Mouse (Mus musculus): ENCODE results near the gene Lcat. TPM values are rescaled to one million over a fixed set of nuclear protein-coding genes. Genes with fewer than 3 reads are reported as not detected.
"Not testable (repeated sequence)": the region's sequence is repeated elsewhere in the genome, so short reads cannot be mapped to it uniquely, and the experiment has no call there.

Lcat gene
- 1.6 and 2.8 TPM in 2 replicates for polyA plus RNA-seq (2015; fragmentation: Nextera tagmentation; extraction: Ambion mirVana)

DNA sequence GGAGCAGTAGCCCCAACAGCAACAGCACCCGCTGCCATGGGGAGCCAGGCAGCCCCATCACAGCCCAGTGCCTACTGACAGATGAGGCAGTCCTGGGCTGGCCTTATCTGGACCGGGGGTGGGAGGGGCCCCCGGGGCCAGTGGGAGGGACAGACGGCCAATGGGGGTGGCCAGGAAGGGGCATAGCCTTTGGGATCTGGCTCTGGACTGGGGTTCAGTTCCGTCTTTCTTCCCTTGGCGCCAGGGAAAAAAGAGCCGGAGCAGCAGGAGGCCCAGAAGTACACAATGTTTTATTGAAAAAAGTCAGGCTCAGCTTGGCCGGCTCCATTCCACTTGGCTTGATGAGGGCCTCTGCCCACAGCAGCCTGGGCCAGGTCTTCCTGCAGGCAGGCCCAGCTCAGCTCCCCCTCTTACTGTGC lies at the start of gene Lcat:
TSS of gene Lcat (minus strand) at position 62 of the 419 bp plus-strand sequence.
- 72% methylated on average over 8 of the region's 8 CpGs for WGBS
- H3K36me3 ChIP-seq (ENCODE audit: control insufficient read depth, insufficient read depth, low read length) = peaks cover 46% of the 10 kb centered on the region
- no peaks in the 10 kb centered on the region for H3K9me3 ChIP-seq (ENCODE audit: control insufficient read depth, low read length)
- H3K27ac ChIP-seq (ENCODE audit: low read length) = no peak within 1 kb of the TSS
- H3K4me2 ChIP-seq (ENCODE audit: low read depth, low read length) = no peak within 1 kb of the TSS
- ATAC-seq (ENCODE audit: low read depth) = no peak; the same call in 1 of the 2 replicates
- H3K4me1 ChIP-seq (replicated peaks; ENCODE audit: control insufficient read depth, insufficient read depth, low read length) = 0 out of 2 replicates have a peak, but pooled peaks cover 2% of the 10 kb centered on the region
- no peak within 1 kb of the TSS for H3K4me3 ChIP-seq (ENCODE audit: low read length)
- H3K27me3 ChIP-seq (ENCODE audit: control insufficient read depth, insufficient read depth, low read depth, low read length) = no peaks in the 10 kb centered on the region
- H3K9ac ChIP-seq (ENCODE audit: low read length) = no peak within 1 kb of the TSS

DNA sequence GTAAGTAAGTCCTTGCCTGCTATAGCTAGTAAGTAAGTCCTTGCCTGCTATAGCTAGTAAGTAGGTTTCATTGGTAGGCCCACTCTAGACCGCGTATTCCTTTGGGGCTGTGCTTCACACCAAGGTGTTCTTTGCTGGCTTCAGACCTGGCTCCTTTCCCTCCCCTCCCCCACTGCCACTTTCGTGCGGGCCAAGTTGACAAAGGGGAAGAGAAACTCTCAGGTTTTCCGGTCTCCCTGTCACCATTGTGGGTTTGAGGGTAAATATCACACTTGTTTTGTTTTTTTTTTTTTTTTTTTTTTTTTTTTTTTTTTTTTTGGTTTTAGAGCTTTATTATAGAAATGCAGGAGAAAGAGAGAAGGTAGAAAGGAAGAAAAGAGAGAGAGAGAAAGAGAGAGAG lies 49.3 kb upstream of the Lcat start:
- 50% methylated on average over 5 of the region's 5 CpGs for WGBS
- no peaks in the 10 kb centered on the region for H3K27me3 ChIP-seq (ENCODE audit: control insufficient read depth, insufficient read depth, low read depth, low read length)
- H3K4me2 ChIP-seq (ENCODE audit: low read depth, low read length) = no peak overlapping the region
- no peak for ATAC-seq (ENCODE audit: low read depth)
- H3K9ac ChIP-seq (ENCODE audit: low read length) = no peak overlapping the region
- H3K9me3 ChIP-seq (ENCODE audit: control insufficient read depth, low read length) = no peaks in the 10 kb centered on the region
- 0 out of 2 replicates have a peak, but pooled peaks cover 6% of the 10 kb centered on the region for H3K4me1 ChIP-seq (replicated peaks; ENCODE audit: control insufficient read depth, insufficient read depth, low read length)
- H3K27ac ChIP-seq (ENCODE audit: low read length) = no peak overlapping the region
- H3K36me3 ChIP-seq (ENCODE audit: control insufficient read depth, insufficient read depth, low read length) = no peaks in the 10 kb centered on the region
- H3K4me3 ChIP-seq (ENCODE audit: low read length) = no peak overlapping the region

DNA sequence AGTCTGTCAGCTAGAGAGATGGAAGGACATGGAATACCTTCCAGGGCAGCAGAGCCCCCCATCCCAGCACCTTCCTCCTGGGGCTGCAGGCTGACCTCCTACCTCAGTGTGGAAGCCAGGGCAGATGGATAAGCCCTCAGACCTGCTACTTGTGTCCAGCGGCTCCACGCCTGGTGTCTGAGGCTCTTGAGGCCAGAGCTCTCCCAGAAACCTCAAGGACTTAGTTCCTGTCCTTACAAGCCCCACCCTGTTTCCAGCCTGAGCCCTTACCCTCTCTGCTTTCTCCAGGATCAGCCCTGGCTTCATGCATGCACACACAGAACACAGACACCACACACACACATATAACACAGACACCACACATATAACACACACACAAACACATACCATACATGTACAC lies 48.4 kb upstream of the Lcat start:
- peak overlapping the region; percentile 38 for H3K4me2 ChIP-seq (ENCODE audit: low read depth, low read length)
- peak overlapping the region; percentile 45 for H3K9ac ChIP-seq (ENCODE audit: low read length)
- 0 out of 2 replicates have a peak overlapping the region, but pooled peaks have one; percentile 5 for H3K4me3 ChIP-seq (ENCODE audit: low read length)
- H3K9me3 ChIP-seq (ENCODE audit: control insufficient read depth, low read length) = no peaks in the 10 kb centered on the region
- no peaks in the 10 kb centered on the region for H3K36me3 ChIP-seq (ENCODE audit: control insufficient read depth, insufficient read depth, low read length)
- no peaks in the 10 kb centered on the region for H3K27me3 ChIP-seq (ENCODE audit: control insufficient read depth, insufficient read depth, low read depth, low read length)
- 68% methylated on average over 2 of the region's 2 CpGs for WGBS
- ATAC-seq (ENCODE audit: low read depth) = peak; percentile 44
- H3K27ac ChIP-seq (ENCODE audit: low read length) = peak overlapping the region; percentile 17; the same call in 1 of the 2 replicates
- 0 out of 2 replicates have a peak, but pooled peaks cover 6% of the 10 kb centered on the region for H3K4me1 ChIP-seq (replicated peaks; ENCODE audit: control insufficient read depth, insufficient read depth, low read length)

- peak; percentile 89 for ATAC-seq (ENCODE audit: low read depth)
These were observed 47.7 kb upstream of the Lcat start, which contains the start of gene Dus2 for GRCm38 (mm10) chr8:105990856-105991387. Dus2 (plus strand) TSS chr8:105991337.

GRCm38 (mm10) chr8:105988546-105988945 lies 45.4 kb upstream of the Lcat start:
- H3K4me3 ChIP-seq (ENCODE audit: low read length) = no peak overlapping the region
- no peaks in the 10 kb centered on the region for H3K9me3 ChIP-seq (ENCODE audit: control insufficient read depth, low read length)
- no peaks in the 10 kb centered on the region for H3K27me3 ChIP-seq (ENCODE audit: control insufficient read depth, insufficient read depth, low read depth, low read length)
- no peak overlapping the region for H3K27ac ChIP-seq (ENCODE audit: low read length)
- ATAC-seq (ENCODE audit: low read depth) = no peak
- H3K36me3 ChIP-seq (ENCODE audit: control insufficient read depth, insufficient read depth, low read length) = no peaks in the 10 kb centered on the region
- no peak overlapping the region for H3K9ac ChIP-seq (ENCODE audit: low read length)
- 83% methylated on average over 11 of the region's 11 CpGs for WGBS
- H3K4me1 ChIP-seq (replicated peaks; ENCODE audit: control insufficient read depth, insufficient read depth, low read length) = 0 out of 2 replicates have a peak, but pooled peaks cover 6% of the 10 kb centered on the region
- no peak overlapping the region for H3K4me2 ChIP-seq (ENCODE audit: low read depth, low read length)

More at GRCm38 (mm10) chr8:105990856-105991387, 47.7 kb upstream of the Lcat start, which contains the start of gene Dus2:
- H3K9ac ChIP-seq (ENCODE audit: low read length) = peak within 1 kb of the TSS; percentile 50
- 0 out of 2 replicates have a peak within 1 kb of the TSS, but pooled peaks have one; percentile 5 for H3K4me3 ChIP-seq (ENCODE audit: low read length)
- H3K4me1 ChIP-seq (replicated peaks; ENCODE audit: control insufficient read depth, insufficient read depth, low read length) = 0 out of 2 replicates have a peak, but pooled peaks cover 6% of the 10 kb centered on the region
- peak within 1 kb of the TSS; percentile 38 for H3K4me2 ChIP-seq (ENCODE audit: low read depth, low read length)
- WGBS = 7% methylated on average over 15 of the region's 15 CpGs
- no peaks in the 10 kb centered on the region for H3K27me3 ChIP-seq (ENCODE audit: control insufficient read depth, insufficient read depth, low read depth, low read length)
- no peaks in the 10 kb centered on the region for H3K9me3 ChIP-seq (ENCODE audit: control insufficient read depth, low read length)
- no peaks in the 10 kb centered on the region for H3K36me3 ChIP-seq (ENCODE audit: control insufficient read depth, insufficient read depth, low read length)
- H3K27ac ChIP-seq (ENCODE audit: low read length) = peak within 1 kb of the TSS; percentile 17; the same call in 1 of the 2 replicates

GRCm38 (mm10) chr8:105983406-105983805 lies 40.2 kb upstream of the Lcat start:
- not testable (repeated sequence) for H3K9ac ChIP-seq (ENCODE audit: low read length); H3K4me1 ChIP-seq (replicated peaks; ENCODE audit: control insufficient read depth, insufficient read depth, low read length); H3K9me3 ChIP-seq (ENCODE audit: control insufficient read depth, low read length); H3K4me3 ChIP-seq (ENCODE audit: low read length); H3K27me3 ChIP-seq (ENCODE audit: control insufficient read depth, insufficient read depth, low read depth, low read length); H3K27ac ChIP-seq (ENCODE audit: low read length); ATAC-seq (ENCODE audit: low read depth); H3K36me3 ChIP-seq (ENCODE audit: control insufficient read depth, insufficient read depth, low read length); H3K4me2 ChIP-seq (ENCODE audit: low read depth, low read length)
- 70% methylated on average over 9 of the region's 11 CpGs for WGBS

GRCm38 (mm10) chr8:105981146-105981545 lies 38.0 kb upstream of the Lcat start:
- H3K36me3 ChIP-seq (ENCODE audit: control insufficient read depth, insufficient read depth, low read length) = no peaks in the 10 kb centered on the region
- H3K4me3 ChIP-seq (ENCODE audit: low read length) = no peak overlapping the region
- H3K9ac ChIP-seq (ENCODE audit: low read length) = no peak overlapping the region
- H3K27me3 ChIP-seq (ENCODE audit: control insufficient read depth, insufficient read depth, low read depth, low read length) = no peaks in the 10 kb centered on the region
- no peaks in the 10 kb centered on the region for H3K4me1 ChIP-seq (replicated peaks; ENCODE audit: control insufficient read depth, insufficient read depth, low read length)
- H3K9me3 ChIP-seq (ENCODE audit: control insufficient read depth, low read length) = no peaks in the 10 kb centered on the region
- no peak for ATAC-seq (ENCODE audit: low read depth)
- 81% methylated on average over 1 of the region's 1 CpGs for WGBS
- no peak overlapping the region for H3K27ac ChIP-seq (ENCODE audit: low read length)
- H3K4me2 ChIP-seq (ENCODE audit: low read depth, low read length) = no peak overlapping the region

GRCm38 (mm10) chr8:105979325-105979724 lies 36.1 kb upstream of the Lcat start, which contains the start of gene Dpep3:
Dpep3 (minus strand) TSS chr8:105979429.
- WGBS = 90% methylated on average over 15 of the region's 15 CpGs

GRCm38 (mm10) chr8:105975363-105975762 lies 32.2 kb upstream of the Lcat start:
- Histone ChIP-seq H3K4me2 (ENCODE audit: low read depth, low read length) (no peak overlapping the region), H3K9ac (ENCODE audit: low read length) (no peak overlapping the region), H3K27ac (ENCODE audit: low read length) (no peak overlapping the region), H3K4me3 (ENCODE audit: low read length) (no peak overlapping the region), H3K4me1 (replicated peaks; ENCODE audit: control insufficient read depth, insufficient read depth, low read length) (no peaks in the 10 kb centered on the region), H3K36me3 (ENCODE audit: control insufficient read depth, insufficient read depth, low read length) (no peaks in the 10 kb centered on the region), H3K27me3 (ENCODE audit: control insufficient read depth, insufficient read depth, low read depth, low read length) (no peaks in the 10 kb centered on the region), H3K9me3 (ENCODE audit: control insufficient read depth, low read length) (no peaks in the 10 kb centered on the region)
- ATAC-seq (ENCODE audit: low read depth) = no peak
- WGBS = 65% methylated on average over 7 of the region's 7 CpGs

More at GRCm38 (mm10) chr8:105979325-105979724, 36.1 kb upstream of the Lcat start, which contains the start of gene Dpep3:
- H3K27ac ChIP-seq (ENCODE audit: low read length) = no peak within 1 kb of the TSS
- H3K4me3 ChIP-seq (ENCODE audit: low read length) = no peak within 1 kb of the TSS
- H3K36me3 ChIP-seq (ENCODE audit: control insufficient read depth, insufficient read depth, low read length) = no peaks in the 10 kb centered on the region
- H3K9ac ChIP-seq (ENCODE audit: low read length) = no peak within 1 kb of the TSS
- ATAC-seq (ENCODE audit: low read depth) = no peak
- H3K9me3 ChIP-seq (ENCODE audit: control insufficient read depth, low read length) = no peaks in the 10 kb centered on the region
- H3K4me1 ChIP-seq (replicated peaks; ENCODE audit: control insufficient read depth, insufficient read depth, low read length) = no peaks in the 10 kb centered on the region
- no peaks in the 10 kb centered on the region for H3K27me3 ChIP-seq (ENCODE audit: control insufficient read depth, insufficient read depth, low read depth, low read length)
- no peak within 1 kb of the TSS for H3K4me2 ChIP-seq (ENCODE audit: low read depth, low read length)
